Mouse (Mus musculus): ENCODE data around the gene Dhx16. TPM values are rescaled to one million over a fixed set of nuclear protein-coding genes. Genes with fewer than 3 reads are reported as not detected.

Dhx16 gene
- total and polyA plus RNA-seq, 3 experiments = 79.2 to 101 TPM; not detected in 1

DNA sequence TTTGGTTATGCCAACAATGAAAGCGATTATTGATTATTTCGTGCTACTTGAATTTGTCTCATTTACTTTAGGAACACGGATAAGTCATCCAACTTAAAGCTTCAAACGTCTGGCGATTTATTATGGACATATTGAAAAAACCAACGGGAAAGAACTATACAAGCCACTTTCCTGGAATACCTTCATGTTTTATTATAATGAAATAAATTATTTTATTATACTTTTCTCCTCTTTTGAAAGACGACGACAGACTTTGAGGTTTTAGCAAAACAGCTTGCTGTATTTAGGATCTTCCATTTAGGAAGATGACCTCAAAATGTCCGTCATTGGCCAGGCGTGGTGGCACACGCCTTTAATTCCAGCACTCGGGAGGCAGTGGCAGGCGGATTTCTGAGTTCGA lies 39.1 kb upstream of the Dhx16 start:
- TF ChIP-seq ZNF384 (IDR thresholded peaks at IDR 0.05; ENCODE audit: low read depth, low read length) (no peak), ZKSCAN1 (IDR thresholded peaks at IDR 0.05; ENCODE audit: low read depth, low read length) (no peak), ELF1 (IDR thresholded peaks at IDR 0.05; ENCODE audit: low read depth, low read length) (no peak), USF1 (IDR thresholded peaks at IDR 0.05; ENCODE audit: low read depth, low read length) (no peak), SMC3 (IDR thresholded peaks at IDR 0.05; ENCODE audit: low read depth, low read length) (no peak), GATA1 (IDR thresholded peaks at IDR 0.05; ENCODE audit: low read depth, low read length) (no peak), POLR2AphosphoS5 (IDR thresholded peaks at IDR 0.05; ENCODE audit: borderline replicate concordance, low read depth, low read length) (no peak), HCFC1 (IDR thresholded peaks at IDR 0.05; ENCODE audit: low read depth, low read length) (no peak), POLR2A (IDR thresholded peaks at IDR 0.05; ENCODE audit: control insufficient read depth in 1 of 2, insufficient read depth in 1 of 2, low read depth in 1 of 2, low read length in 2 of 2, poor library complexity in 1 of 2) (no peak), MYB (IDR thresholded peaks at IDR 0.05; ENCODE audit: low read depth, low read length) (no peak)
- DNase-seq (ENCODE audit: low read depth, low spot score) = no peak
- Histone ChIP-seq H3K9ac (ENCODE audit: control insufficient read depth, low read depth, low read length, poor library complexity, severe bottlenecking) (peak overlapping the region; percentile 69), H3K9me3 (replicated peaks; ENCODE audit: insufficient read depth, low read length) (no peaks in the 10 kb centered on the region), H3K79me2 (ENCODE audit: control insufficient read depth, insufficient read depth, low read length, poor library complexity) (peaks cover 40% of the 10 kb centered on the region), H3K27me3 (ENCODE audit: control insufficient read depth in 1 of 2, insufficient read depth in 2 of 2, low read length in 2 of 2) (no peaks in the 10 kb centered on the region), H3K4me3 (ENCODE audit: control insufficient read depth in 1 of 2, insufficient read depth in 1 of 2, low read depth in 2 of 2, low read length in 2 of 2) (peak overlapping the region; percentile 21 to 23), H3K36me3 (ENCODE audit: control insufficient read depth in 1 of 2, insufficient read depth in 2 of 2, low read length in 2 of 2) (peaks cover 3 to 29% of the 10 kb centered on the region in 2 experiments; a peak in 3 of 4 replicates), H3K4me1 (ENCODE audit: control insufficient read depth in 1 of 2, insufficient read depth in 2 of 2, low read length in 2 of 2) (peaks cover 0 to 28% of the 10 kb centered on the region in 2 experiments; a peak in 3 of 4 replicates), H3K27ac (ENCODE audit: control insufficient read depth, low read depth, low read length) (peak overlapping the region; percentile 62)

DNA sequence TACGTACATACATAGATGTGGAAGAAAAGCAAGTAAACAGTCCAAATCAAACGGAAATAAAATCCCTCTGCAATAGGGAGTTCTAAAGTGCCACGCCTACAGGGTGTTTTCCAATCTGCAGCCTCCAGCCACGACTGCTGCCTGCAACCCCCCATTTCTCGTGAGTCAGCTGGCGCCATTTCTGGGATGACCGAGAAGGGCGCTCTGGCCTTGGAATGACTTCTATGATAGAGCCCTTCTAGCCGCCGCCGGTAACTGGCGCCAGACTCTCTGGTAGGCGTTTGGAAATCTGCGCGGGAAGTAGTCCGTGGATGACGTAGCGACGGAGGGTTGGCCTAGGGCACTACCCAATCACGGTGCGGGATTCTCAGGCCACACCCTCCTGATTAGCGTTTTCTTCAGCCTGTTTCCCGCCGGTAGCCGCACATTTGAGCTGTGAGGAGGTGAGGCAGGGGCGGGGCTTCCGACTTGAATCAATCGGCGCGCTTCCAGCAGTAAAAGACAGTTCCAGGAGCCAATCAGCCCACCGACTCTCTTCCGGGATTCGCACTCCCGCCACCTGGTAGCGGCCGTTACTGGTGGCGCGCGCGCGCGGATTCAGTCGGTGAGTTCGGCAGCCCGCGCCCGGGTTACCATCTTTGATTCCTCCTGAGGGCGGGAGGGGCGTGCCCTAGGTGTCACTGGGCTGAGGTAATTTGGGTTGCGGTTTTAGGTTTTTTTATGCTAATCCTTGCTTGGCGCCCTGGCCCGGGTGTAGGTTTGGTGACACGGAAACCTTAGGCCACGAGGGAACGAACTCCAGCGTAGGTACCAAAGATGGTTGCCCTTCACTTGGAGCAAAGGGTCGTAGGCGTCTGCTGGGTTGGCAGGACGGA lies 38.3 kb upstream of the Dhx16 start, which contains the start of gene Mdc1:
Mdc1 (plus strand) TSS at position 440 of the 875 bp plus-strand sequence.
- H3K27ac ChIP-seq (ENCODE audit: control insufficient read depth, low read depth, low read length) = peak within 1 kb of the TSS; percentile 98
- peaks cover 0 to 23% of the 10 kb centered on the region in 2 experiments; a peak in 2 of 4 replicates for H3K36me3 ChIP-seq (ENCODE audit: control insufficient read depth in 1 of 2, insufficient read depth in 2 of 2, low read length in 2 of 2)
- TF ChIP-seq POLR2A (IDR thresholded peaks at IDR 0.05; ENCODE audit: control insufficient read depth in 1 of 2, insufficient read depth in 1 of 2, low read depth in 1 of 2, low read length in 2 of 2, poor library complexity in 1 of 2) (peak; percentile 72 to 73; a peak in 3 of 4 replicates), POLR2AphosphoS5 (IDR thresholded peaks at IDR 0.05; ENCODE audit: borderline replicate concordance, low read depth, low read length) (0 out of 2 replicates have a peak, but pooled peaks have one; percentile 32), TBP (IDR thresholded peaks at IDR 0.05; ENCODE audit: low read depth, low read length) (peak; percentile 85), TAL1 (IDR thresholded peaks at IDR 0.05; ENCODE audit: low read length) (peak; percentile 64), ETS1 (IDR thresholded peaks at IDR 0.05; ENCODE audit: low read depth, low read length) (no peak), GATA1 (IDR thresholded peaks at IDR 0.05; ENCODE audit: low read depth, low read length) (peak; percentile 12; the same call in 1 of the 2 replicates), JUND (IDR thresholded peaks at IDR 0.05; ENCODE audit: low read depth, low read length) (no peak)
- H3K9ac ChIP-seq (ENCODE audit: control insufficient read depth, low read depth, low read length, poor library complexity, severe bottlenecking) = peak within 1 kb of the TSS; percentile 86
- DNase-seq (ENCODE audit: low read depth, low spot score) = peak; percentile 100
- peaks cover 35% of the 10 kb centered on the region for H3K79me2 ChIP-seq (ENCODE audit: control insufficient read depth, insufficient read depth, low read length, poor library complexity)
- H3K9me3 ChIP-seq (replicated peaks; ENCODE audit: insufficient read depth, low read length) = no peaks in the 10 kb centered on the region
- no peaks in the 10 kb centered on the region for H3K27me3 ChIP-seq (ENCODE audit: control insufficient read depth in 1 of 2, insufficient read depth in 2 of 2, low read length in 2 of 2)
- H3K4me3 ChIP-seq (ENCODE audit: control insufficient read depth in 1 of 2, insufficient read depth in 1 of 2, low read depth in 2 of 2, low read length in 2 of 2) = peak within 1 kb of the TSS; percentile 52 to 84
- H3K4me1 ChIP-seq (ENCODE audit: control insufficient read depth in 1 of 2, insufficient read depth in 2 of 2, low read length in 2 of 2) = peaks cover 0 to 22% of the 10 kb centered on the region in 2 experiments; a peak in 3 of 4 replicates
